Mouse (Mus musculus): ENCODE results near the gene Galp. TPM values are rescaled to one million over a fixed set of nuclear protein-coding genes. Genes with fewer than 3 reads are reported as not detected.
A peak's percentile ranks its signal among the peaks of the same experiment; 100 is the strongest.
"Not testable (repeated sequence)": the region's sequence is repeated elsewhere in the genome, so short reads cannot be mapped to it uniquely, and the experiment has no call there.

Gene Galp
- polyA plus RNA-seq, 1 experiment from 2014 or later: not detected

DNA sequence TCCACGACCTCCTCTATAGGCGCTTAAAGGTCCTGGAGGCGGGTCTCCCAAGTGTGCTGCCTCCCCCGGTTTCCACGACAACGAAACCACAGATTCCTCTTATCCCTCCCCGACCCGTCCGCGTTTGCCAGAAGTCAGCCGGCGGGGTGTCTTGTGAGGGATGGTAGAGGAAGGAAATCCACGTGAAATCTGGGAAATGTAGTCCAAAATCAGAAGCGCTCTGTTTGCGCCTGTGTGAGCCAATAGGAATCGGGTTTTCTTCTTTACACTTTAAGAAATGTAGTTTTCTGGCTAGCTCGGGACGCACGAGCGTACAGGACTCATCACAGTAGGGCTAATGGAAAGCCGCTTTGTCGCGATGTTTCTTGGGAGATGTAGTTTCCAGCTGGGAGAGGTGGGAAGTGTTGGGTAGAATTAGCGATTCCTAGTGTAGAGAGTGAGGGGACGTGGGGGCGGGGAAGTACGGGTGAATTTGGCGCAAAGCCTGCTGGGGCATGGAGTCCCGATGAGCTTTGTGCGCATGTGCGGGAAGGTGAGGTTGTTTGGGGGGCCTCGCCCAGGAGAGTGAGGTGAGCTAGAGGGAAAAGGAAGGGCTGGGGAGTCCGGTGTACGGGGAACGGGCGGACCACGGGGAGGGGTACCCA is 24.8 kb upstream of the Galp start, which contains the start of gene Zfp444:
Gene Zfp444 (plus strand): TSS at position 221 of the 644 bp plus-strand sequence.
- Histone ChIP-seq H3K9me3 (ENCODE audit: control insufficient read depth, low read length) (no peaks in the 10 kb centered on the region), H3K4me1 (ENCODE audit: control insufficient read depth, insufficient read depth, low read length) (peaks cover 4% of the 10 kb centered on the region; the same call in 1 of the 2 replicates), H3K27me3 (ENCODE audit: control insufficient read depth, insufficient read depth, low read length) (no peaks in the 10 kb centered on the region), H3K4me3 (ENCODE audit: low read depth, low read length) (peak within 1 kb of the TSS; percentile 62), H3K4me2 (peak within 1 kb of the TSS; percentile 73), H3K27ac (ENCODE audit: low read depth, low read length) (peak within 1 kb of the TSS; percentile 42), H3K9ac (ENCODE audit: low read length) (peak within 1 kb of the TSS; percentile 68), H3K36me3 (ENCODE audit: control insufficient read depth, insufficient read depth, low read length) (0 out of 2 replicates have a peak, but pooled peaks cover 2% of the 10 kb centered on the region)
- DNase-seq (ENCODE audit: low spot score, missing footprints): peak; percentile 99
- peak; percentile 96 for ATAC-seq (ENCODE audit: low FRiP score)
- WGBS: under 1% methylated on average over 37 of the region's 37 CpGs

DNA sequence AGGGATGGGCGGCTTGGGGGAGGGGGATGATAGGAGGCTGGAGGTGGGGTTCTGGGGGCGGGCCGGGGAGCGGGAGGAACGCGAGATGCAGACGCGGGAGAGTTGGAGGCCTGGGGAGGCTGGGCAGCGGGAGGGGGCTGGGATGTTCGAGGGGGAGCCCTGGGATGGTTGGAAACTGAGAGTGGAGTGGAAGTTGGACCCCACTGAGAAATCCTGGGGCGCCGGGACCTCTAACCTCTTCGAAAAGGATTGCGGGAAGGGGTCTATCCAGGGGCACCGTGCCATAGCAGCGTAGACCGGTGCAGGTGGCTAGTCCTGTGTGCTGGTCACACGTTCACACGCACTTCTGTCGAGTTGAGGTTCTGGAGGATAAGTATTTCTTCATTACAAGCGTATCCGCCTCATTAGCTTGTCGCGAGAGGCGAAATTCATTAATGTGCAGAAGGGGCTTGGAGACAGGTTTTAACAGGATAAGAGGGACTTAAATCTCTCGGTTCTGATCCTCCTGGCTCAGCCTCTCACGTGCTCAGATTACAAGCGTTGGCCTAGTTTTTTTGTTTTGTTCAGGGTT is 24.1 kb upstream of the Galp start:
- H3K36me3 ChIP-seq (ENCODE audit: control insufficient read depth, insufficient read depth, low read length): 0 out of 2 replicates have a peak, but pooled peaks cover 2% of the 10 kb centered on the region
- H3K27me3 ChIP-seq (ENCODE audit: control insufficient read depth, insufficient read depth, low read length): no peaks in the 10 kb centered on the region
- DNase-seq (ENCODE audit: low spot score, missing footprints): no peak
- peak overlapping the region; percentile 50 for H3K4me2 ChIP-seq
- no peak overlapping the region for H3K27ac ChIP-seq (ENCODE audit: low read depth, low read length)
- H3K4me1 ChIP-seq (ENCODE audit: control insufficient read depth, insufficient read depth, low read length): peaks cover 4% of the 10 kb centered on the region; the same call in 1 of the 2 replicates
- peak overlapping the region; percentile 62 for H3K4me3 ChIP-seq (ENCODE audit: low read depth, low read length)
- H3K9me3 ChIP-seq (ENCODE audit: control insufficient read depth, low read length): no peaks in the 10 kb centered on the region
- ATAC-seq (ENCODE audit: low FRiP score): peak; percentile 35
- whole genome bisulfite sequencing: under 1% methylated on average over 25 of the region's 28 CpGs
- H3K9ac ChIP-seq (ENCODE audit: low read length): peak overlapping the region; percentile 68

DNA sequence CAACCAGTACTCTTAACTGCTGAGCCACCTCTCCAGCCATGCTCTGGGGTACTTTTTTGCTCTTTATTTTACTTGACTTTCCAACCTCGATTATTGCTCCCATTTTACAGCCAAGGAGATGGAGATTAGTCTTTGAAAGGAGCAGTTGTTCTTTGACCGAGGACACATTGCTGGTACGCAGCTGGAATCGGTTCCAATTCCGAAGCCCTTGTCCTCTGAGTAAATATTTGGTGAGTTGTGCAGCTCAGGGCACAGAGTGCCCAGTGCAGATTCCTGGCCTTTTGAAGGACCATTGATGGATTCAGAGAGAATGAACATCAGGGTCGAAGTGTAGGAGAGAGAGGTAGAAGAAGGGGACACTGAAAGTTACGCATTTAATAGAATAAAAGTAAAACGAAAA is 23.0 kb upstream of the Galp start:
- H3K4me1 ChIP-seq (ENCODE audit: control insufficient read depth, insufficient read depth, low read length): peaks cover 4% of the 10 kb centered on the region; the same call in 1 of the 2 replicates
- DNase-seq (ENCODE audit: low spot score, missing footprints): no peak
- no peak overlapping the region for H3K4me2 ChIP-seq
- no peak overlapping the region for H3K27ac ChIP-seq (ENCODE audit: low read depth, low read length)
- H3K9ac ChIP-seq (ENCODE audit: low read length): no peak overlapping the region
- no peak overlapping the region for H3K4me3 ChIP-seq (ENCODE audit: low read depth, low read length)
- H3K9me3 ChIP-seq (ENCODE audit: control insufficient read depth, low read length): no peaks in the 10 kb centered on the region
- H3K36me3 ChIP-seq (ENCODE audit: control insufficient read depth, insufficient read depth, low read length): 0 out of 2 replicates have a peak, but pooled peaks cover 2% of the 10 kb centered on the region
- no peak for ATAC-seq (ENCODE audit: low FRiP score)
- WGBS: 87% methylated on average over 8 of the region's 8 CpGs
- H3K27me3 ChIP-seq (ENCODE audit: control insufficient read depth, insufficient read depth, low read length): no peaks in the 10 kb centered on the region

DNA sequence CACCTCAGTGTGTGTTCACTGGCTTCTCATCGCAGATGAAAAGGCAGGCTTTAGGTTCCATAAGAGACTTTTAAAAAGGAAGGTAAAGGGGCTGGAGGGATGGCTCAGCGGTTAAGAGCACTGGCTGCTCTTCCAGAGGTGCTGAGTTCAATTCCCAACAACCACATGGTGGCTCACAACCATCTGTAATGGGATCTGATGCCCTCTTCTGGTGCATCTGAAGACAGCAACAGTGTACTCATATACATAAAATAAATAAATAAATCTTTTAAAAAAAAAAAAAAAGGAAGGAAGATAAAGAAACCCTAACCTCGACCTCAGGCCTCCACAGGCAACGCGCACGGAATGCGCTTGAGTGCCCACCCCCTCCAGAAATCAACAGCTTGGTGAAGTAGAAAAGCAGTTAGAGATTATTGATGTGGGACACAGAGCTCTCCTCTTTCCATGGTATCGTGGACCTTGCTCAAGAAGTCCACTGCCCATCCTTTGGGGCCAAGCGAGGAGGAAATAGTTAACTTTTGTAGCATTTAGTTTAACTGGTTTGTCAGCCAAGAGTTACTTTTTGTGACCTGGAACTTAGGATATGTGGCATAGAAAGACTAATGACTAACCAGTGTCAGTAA is 22.4 kb upstream of the Galp start:
- H3K27ac ChIP-seq (ENCODE audit: low read depth, low read length); ATAC-seq (ENCODE audit: low FRiP score); H3K36me3 ChIP-seq (ENCODE audit: control insufficient read depth, insufficient read depth, low read length); H3K9me3 ChIP-seq (ENCODE audit: control insufficient read depth, low read length); H3K4me3 ChIP-seq (ENCODE audit: low read depth, low read length); H3K4me2 ChIP-seq; H3K4me1 ChIP-seq (ENCODE audit: control insufficient read depth, insufficient read depth, low read length); H3K9ac ChIP-seq (ENCODE audit: low read length); H3K27me3 ChIP-seq (ENCODE audit: control insufficient read depth, insufficient read depth, low read length): not testable (repeated sequence)
- 87% methylated on average over 9 of the region's 9 CpGs for WGBS
- DNase-seq (ENCODE audit: low spot score, missing footprints): peak; percentile 75

- no peaks in the 10 kb centered on the region for H3K27me3 ChIP-seq (ENCODE audit: control insufficient read depth, insufficient read depth, low read length)
- peaks cover 6% of the 10 kb centered on the region for H3K36me3 ChIP-seq (ENCODE audit: control insufficient read depth, insufficient read depth, low read length)
- no peak overlapping the region for H3K4me2 ChIP-seq
- no peaks in the 10 kb centered on the region for H3K4me1 ChIP-seq (ENCODE audit: control insufficient read depth, insufficient read depth, low read length)
- DNase-seq (ENCODE audit: low spot score, missing footprints): peak; percentile 72
- H3K4me3 ChIP-seq (ENCODE audit: low read depth, low read length): no peak overlapping the region
- H3K9ac ChIP-seq (ENCODE audit: low read length): no peak overlapping the region
- no peak for ATAC-seq (ENCODE audit: low FRiP score)
- H3K27ac ChIP-seq (ENCODE audit: low read depth, low read length): no peak overlapping the region
- H3K9me3 ChIP-seq (ENCODE audit: control insufficient read depth, low read length): no peaks in the 10 kb centered on the region
These were observed 17.9 kb upstream of the Galp start for GRCm38 (mm10) chr7:6179013-6179412.

DNA sequence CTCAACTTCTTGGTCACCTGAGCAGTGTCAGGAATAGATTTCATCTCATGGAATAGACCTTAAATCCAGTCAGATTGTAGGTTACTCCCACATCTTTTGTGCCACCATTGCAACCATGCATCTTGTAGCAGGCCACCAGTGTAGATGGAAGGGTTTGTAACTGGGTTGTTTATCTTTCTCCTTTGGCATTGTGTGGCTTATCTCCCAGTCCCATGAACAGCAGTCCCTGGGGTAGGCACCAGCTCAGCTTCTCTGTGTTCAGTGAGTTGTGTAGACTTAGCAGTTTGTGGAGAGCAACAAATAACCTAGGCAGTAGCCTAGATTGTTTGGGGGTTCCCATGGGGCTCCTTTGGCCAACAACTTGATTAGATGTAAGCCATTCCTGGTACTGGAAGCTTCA is 14.0 kb upstream of the Galp start:
- ATAC-seq (ENCODE audit: low FRiP score): no peak
- peaks cover 17% of the 10 kb centered on the region for H3K36me3 ChIP-seq (ENCODE audit: control insufficient read depth, insufficient read depth, low read length)

DNA sequence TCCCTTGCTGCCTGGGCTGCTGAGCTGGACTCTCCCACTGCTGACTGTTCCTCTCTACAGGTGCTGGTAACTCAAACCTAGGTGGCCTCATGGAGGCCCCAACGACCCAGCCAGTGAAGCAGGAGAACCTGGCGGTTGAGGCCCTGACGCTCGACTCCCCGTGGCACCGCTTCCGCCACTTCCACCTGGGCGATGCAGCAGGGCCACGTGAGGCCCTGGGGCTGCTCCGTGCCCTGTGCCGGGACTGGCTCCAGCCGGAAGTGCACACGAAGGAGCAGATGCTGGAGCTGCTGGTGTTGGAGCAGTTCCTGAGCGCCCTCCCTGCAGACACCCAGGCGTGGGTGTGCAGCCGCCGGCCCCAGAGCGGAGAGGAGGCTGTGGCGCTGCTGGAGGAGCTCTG is 13.1 kb upstream of the Galp start:
- H3K9me3 ChIP-seq (ENCODE audit: control insufficient read depth, low read length): no peaks in the 10 kb centered on the region
- no peak overlapping the region for H3K4me3 ChIP-seq (ENCODE audit: low read depth, low read length)
- H3K9ac ChIP-seq (ENCODE audit: low read length): no peak overlapping the region
- 91% methylated on average over 19 of the region's 19 CpGs for WGBS
- no peaks in the 10 kb centered on the region for H3K27me3 ChIP-seq (ENCODE audit: control insufficient read depth, insufficient read depth, low read length)
- no peak overlapping the region for H3K4me2 ChIP-seq
- DNase-seq (ENCODE audit: low spot score, missing footprints): no peak
- peaks cover 19% of the 10 kb centered on the region for H3K36me3 ChIP-seq (ENCODE audit: control insufficient read depth, insufficient read depth, low read length)
- no peak overlapping the region for H3K27ac ChIP-seq (ENCODE audit: low read depth, low read length)
- no peak for ATAC-seq (ENCODE audit: low FRiP score)
- no peaks in the 10 kb centered on the region for H3K4me1 ChIP-seq (ENCODE audit: control insufficient read depth, insufficient read depth, low read length)

More for the DNA sequence above, 14.0 kb upstream of the Galp start:
- Histone ChIP-seq H3K27ac (ENCODE audit: low read depth, low read length) (no peak overlapping the region), H3K4me1 (ENCODE audit: control insufficient read depth, insufficient read depth, low read length) (no peaks in the 10 kb centered on the region), H3K4me2 (no peak overlapping the region), H3K9me3 (ENCODE audit: control insufficient read depth, low read length) (no peaks in the 10 kb centered on the region), H3K4me3 (ENCODE audit: low read depth, low read length) (no peak overlapping the region), H3K9ac (ENCODE audit: low read length) (no peak overlapping the region), H3K27me3 (ENCODE audit: control insufficient read depth, insufficient read depth, low read length) (no peaks in the 10 kb centered on the region)
- peak; percentile 12 for DNase-seq (ENCODE audit: low spot score, missing footprints)

DNA sequence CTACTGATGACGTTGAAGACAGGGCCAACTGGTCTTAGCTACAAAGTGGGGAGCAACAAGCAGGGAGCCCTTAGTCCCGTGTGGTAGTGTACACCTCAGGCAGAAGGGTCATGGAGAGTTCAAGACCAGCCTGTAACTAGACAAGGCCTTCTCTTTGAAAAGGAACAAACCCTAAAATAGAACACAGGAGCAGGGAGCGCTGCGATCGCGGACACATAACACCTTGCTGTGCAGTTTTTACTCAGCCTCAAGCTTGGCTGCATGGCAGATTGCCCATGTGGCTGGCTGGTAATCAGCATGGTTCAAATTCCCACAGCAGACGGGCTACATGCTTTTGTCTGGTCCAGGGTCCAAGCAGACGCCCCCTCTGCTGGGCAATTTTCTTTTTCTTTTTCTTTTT is 12.4 kb upstream of the Galp start:
- Histone ChIP-seq H3K4me1 (ENCODE audit: control insufficient read depth, insufficient read depth, low read length) (no peaks in the 10 kb centered on the region), H3K27ac (ENCODE audit: low read depth, low read length) (no peak overlapping the region), H3K9ac (ENCODE audit: low read length) (no peak overlapping the region), H3K27me3 (ENCODE audit: control insufficient read depth, insufficient read depth, low read length) (no peaks in the 10 kb centered on the region), H3K4me2 (no peak overlapping the region), H3K4me3 (ENCODE audit: low read depth, low read length) (no peak overlapping the region), H3K36me3 (ENCODE audit: control insufficient read depth, insufficient read depth, low read length) (peaks cover 19% of the 10 kb centered on the region), H3K9me3 (ENCODE audit: control insufficient read depth, low read length) (no peaks in the 10 kb centered on the region)
- ATAC-seq (ENCODE audit: low FRiP score) (no peak), DNase-seq (ENCODE audit: low spot score, missing footprints) (no peak)
- 89% methylated on average over 8 of the region's 8 CpGs for WGBS

DNA sequence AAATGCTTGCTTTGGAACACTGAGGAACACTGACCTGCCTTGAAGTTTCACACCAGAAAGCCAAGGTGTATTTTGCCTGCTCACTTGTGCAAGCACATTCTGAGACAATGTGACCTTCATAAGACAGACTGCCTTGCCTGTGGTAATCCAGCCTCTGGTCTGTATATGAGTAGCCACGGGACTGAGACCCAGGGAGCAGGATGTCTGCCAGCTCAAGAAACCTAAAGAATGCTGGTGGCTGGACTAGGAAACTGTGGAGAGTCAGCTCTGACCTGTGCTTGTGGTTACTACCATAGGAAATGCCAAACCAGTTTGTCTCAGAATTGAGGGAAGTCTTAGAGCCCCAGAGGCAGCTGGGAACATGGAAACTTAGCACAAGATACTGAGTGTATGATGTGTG is 11.5 kb upstream of the Galp start:
- Histone ChIP-seq H3K4me1 (ENCODE audit: control insufficient read depth, insufficient read depth, low read length) (no peaks in the 10 kb centered on the region), H3K27ac (ENCODE audit: low read depth, low read length) (no peak overlapping the region), H3K4me3 (ENCODE audit: low read depth, low read length) (no peak overlapping the region), H3K36me3 (ENCODE audit: control insufficient read depth, insufficient read depth, low read length) (peaks cover 19% of the 10 kb centered on the region), H3K9ac (ENCODE audit: low read length) (no peak overlapping the region), H3K4me2 (no peak overlapping the region), H3K27me3 (ENCODE audit: control insufficient read depth, insufficient read depth, low read length) (no peaks in the 10 kb centered on the region), H3K9me3 (ENCODE audit: control insufficient read depth, low read length) (no peaks in the 10 kb centered on the region)
- DNase-seq (ENCODE audit: low spot score, missing footprints) (no peak), ATAC-seq (ENCODE audit: low FRiP score) (no peak)
- WGBS: 88% methylated on average over 1 of the region's 1 CpGs
